Mouse (Mus musculus) fibroblast of lung, adult 2 months (primary cell): ENCODE results near the gene Ripply2.
"Not testable (repeated sequence)": the region's sequence is repeated elsewhere in the genome, so short reads cannot be mapped to it uniquely, and the experiment has no call there.

Experiments used
- DNase-seq: peaks from one replicate; pipeline ENCODE4 v3.0.0-alpha.2; 2011; ENCODE audit warnings: low read depth

Ripply2 gene

GRCm38 (mm10) chr9:87015288-87015937 is at the start of gene Ripply2:
Gene Ripply2, plus strand, starts transcription at chr9:87015537.
- no peak for DNase-seq

GRCm38 (mm10) chr9:86972471-86972870 is 42.9 kb upstream of the Ripply2 start:
- not testable (repeated sequence) for DNase-seq

- DNase-seq = no peak
Measured at GRCm38 (mm10) chr9:86973562-86973961, 41.8 kb upstream of the Ripply2 start.

GRCm38 (mm10) chr9:86976896-86977295 is 38.4 kb upstream of the Ripply2 start:
- no peak for DNase-seq

GRCm38 (mm10) chr9:86978257-86978907 is 37.0 kb upstream of the Ripply2 start:
- no peak for DNase-seq

- DNase-seq = no peak
Measured at GRCm38 (mm10) chr9:86980048-86980447, 35.3 kb upstream of the Ripply2 start.

- no peak for DNase-seq
Measured at GRCm38 (mm10) chr9:86980942-86981341, 34.4 kb upstream of the Ripply2 start.

- DNase-seq = no peak
Measured at GRCm38 (mm10) chr9:86981551-86981950, 33.8 kb upstream of the Ripply2 start.

- DNase-seq = no peak
Measured at GRCm38 (mm10) chr9:86984583-86984982, 30.8 kb upstream of the Ripply2 start.

GRCm38 (mm10) chr9:86985105-86985504 is 30.2 kb upstream of the Ripply2 start:
- DNase-seq = no peak

GRCm38 (mm10) chr9:86986703-86987296 is 28.5 kb upstream of the Ripply2 start:
- DNase-seq = no peak

- no peak for DNase-seq
Measured at GRCm38 (mm10) chr9:86989822-86990221, 25.5 kb upstream of the Ripply2 start.

- DNase-seq = no peak
Measured at GRCm38 (mm10) chr9:86991758-86992157, 23.6 kb upstream of the Ripply2 start.

GRCm38 (mm10) chr9:86997046-86997691 is 18.2 kb upstream of the Ripply2 start:
- DNase-seq = no peak

GRCm38 (mm10) chr9:86999956-87000582 is 15.3 kb upstream of the Ripply2 start:
- DNase-seq = peak; percentile 7

- no peak for DNase-seq
Measured at GRCm38 (mm10) chr9:87004701-87005434, 10.5 kb upstream of the Ripply2 start.

GRCm38 (mm10) chr9:87005435-87005779 is 9.9 kb upstream of the Ripply2 start:
- no peak for DNase-seq

- DNase-seq = no peak
Measured at GRCm38 (mm10) chr9:87008507-87008906, 6.8 kb upstream of the Ripply2 start.

- no peak for DNase-seq
Measured at GRCm38 (mm10) chr9:87008919-87009318, 6.4 kb upstream of the Ripply2 start.

- no peak for DNase-seq
Measured at GRCm38 (mm10) chr9:87015938-87016294, 579 bp downstream of the Ripply2 start.

GRCm38 (mm10) chr9:87021778-87022523 is 6.6 kb downstream of the Ripply2 start, which contains the start of gene Cyb5r4:
Gene Cyb5r4, plus strand, starts transcription at chr9:87022014.
- peak; percentile 91 for DNase-seq
